Mouse (Mus musculus) megakaryocyte progenitor cell, adult 5-6 weeks (primary cell): Measurements from ENCODE around the gene B3gnt6. TPM values are rescaled to one million over a fixed set of nuclear protein-coding genes. Genes with fewer than 3 reads are reported as not detected.

Source experiments
- ATAC-seq: replicated peaks from 2 replicates; pipeline ENCODE4 v1.8.0; 2016; ENCODE audit warnings: mild to moderate bottlenecking, moderate TSS enrichment, inconsistent platforms; ENCODE audit not compliant: poor library complexity
- total RNA-seq, 2 experiments: library from RNA; stranded (forward) in 1 of 2; stranded (reverse) in 1 of 2; fragments of 157-497, 149-512 nt in 1 of 2; fragments of 200-1000 nt in 1 of 2; gene quantifications; 2 replicates each; pipeline versions ENCODE4 v1.2.3 to v1.2.4; 2015 to 2017

The B3gnt6 gene
- total RNA-seq (2015): 0.20 TPM in 1 of 2 replicates, not detected in the other
- 0.12 TPM in 1 of 2 replicates, not detected in the other for total RNA-seq (2017)

- ATAC-seq: no peak
Observed at GRCm38 (mm10) chr7:98199381-98199780, at the start of gene B3gnt6. TSS of gene B3gnt6 (minus strand) at chr7:98199481.

GRCm38 (mm10) chr7:98236686-98237359, 37.5 kb upstream of the B3gnt6 start:
- ATAC-seq: no peak

DNA sequence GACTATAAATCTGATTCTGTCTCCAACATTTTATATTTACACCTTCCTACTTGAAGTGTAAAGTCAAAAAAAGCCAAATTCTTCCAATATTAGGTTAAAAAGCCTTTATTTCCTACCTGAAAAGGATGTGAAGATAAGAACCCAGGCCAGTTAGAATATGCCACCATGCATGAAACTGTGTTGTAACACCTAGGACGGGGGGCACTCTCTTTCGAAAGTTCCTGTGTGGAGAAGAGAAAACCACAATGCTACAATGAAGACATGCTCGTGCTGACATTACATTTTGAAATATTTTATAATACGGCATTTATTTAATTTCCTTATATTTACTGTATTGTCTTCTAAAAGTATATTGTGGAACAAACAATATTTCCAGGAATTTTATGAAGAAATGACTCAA, 24.5 kb upstream of the B3gnt6 start:
- peak; percentile 84 for ATAC-seq

DNA sequence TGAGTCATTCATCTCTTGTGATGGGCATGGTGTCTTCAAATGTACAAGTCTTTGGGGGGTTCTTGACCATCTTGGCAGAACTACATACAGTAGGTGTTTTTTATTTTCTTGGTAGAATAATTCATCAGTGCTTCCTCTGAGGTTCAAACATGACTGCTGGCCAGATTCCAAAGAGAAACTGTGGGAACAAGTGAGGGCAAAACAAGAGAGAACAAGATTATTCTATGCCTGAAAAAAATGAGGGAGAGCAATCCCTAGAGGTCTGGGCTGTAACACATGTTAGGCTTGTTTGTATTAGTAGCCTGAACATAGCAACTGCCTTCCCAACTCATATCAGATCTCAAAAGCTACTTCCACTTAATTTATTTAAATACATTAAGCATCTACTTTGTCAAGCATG, 17.4 kb upstream of the B3gnt6 start:
- ATAC-seq: no peak

DNA sequence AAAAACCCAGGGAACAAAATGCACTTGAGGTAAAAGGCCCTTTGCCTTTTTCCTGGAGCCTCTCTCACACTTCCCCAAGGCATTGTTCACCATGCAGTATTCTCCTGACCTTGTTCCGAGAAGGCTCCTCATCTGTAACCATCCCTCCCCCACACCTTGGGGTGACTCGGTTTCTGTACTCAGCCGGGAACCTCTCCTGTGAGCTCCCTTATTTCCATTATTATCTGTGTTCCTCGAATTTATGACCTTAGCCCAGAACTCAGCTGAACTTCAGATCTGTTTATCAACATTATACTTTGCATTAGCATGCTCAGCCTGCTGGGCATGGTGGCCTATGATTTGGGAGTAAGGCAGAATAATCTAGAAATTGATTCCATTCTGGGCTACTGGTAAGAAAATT, 3.7 kb upstream of the B3gnt6 start:
- no peak for ATAC-seq

DNA sequence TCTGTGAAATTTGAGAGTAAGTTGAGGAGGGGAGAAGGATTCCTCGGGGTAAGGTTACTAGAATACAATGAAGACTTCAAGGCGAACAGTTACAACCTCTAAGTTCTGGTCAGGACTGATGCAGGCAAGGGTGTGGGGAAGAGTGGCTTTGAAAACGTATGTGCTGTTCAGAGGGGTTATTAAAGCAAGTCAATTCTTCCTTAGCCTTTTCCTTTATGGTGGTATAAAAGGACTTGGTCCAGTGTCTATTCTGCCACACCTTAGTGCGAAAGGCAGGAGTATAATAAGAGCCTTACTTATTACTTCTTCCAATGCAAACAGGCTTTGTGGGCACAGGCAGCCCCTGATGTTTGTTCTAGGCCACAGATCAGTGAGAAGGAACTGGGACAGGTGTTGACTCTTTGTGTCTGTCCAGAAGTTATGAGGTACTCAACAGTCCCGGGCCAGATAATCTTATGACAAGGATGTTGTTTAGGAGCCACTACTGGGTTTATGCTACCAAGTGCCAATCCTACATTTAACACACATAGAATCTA, 2.3 kb upstream of the B3gnt6 start:
- ATAC-seq: no peak

GRCm38 (mm10) chr7:98200396-98200795, 1.1 kb upstream of the B3gnt6 start:
- peak; percentile 88 for ATAC-seq

- ATAC-seq: 0 out of 2 replicates have a peak, but pooled peaks have one; percentile 29
Observed at GRCm38 (mm10) chr7:98195151-98195801, 4.0 kb downstream of the B3gnt6 start.

DNA sequence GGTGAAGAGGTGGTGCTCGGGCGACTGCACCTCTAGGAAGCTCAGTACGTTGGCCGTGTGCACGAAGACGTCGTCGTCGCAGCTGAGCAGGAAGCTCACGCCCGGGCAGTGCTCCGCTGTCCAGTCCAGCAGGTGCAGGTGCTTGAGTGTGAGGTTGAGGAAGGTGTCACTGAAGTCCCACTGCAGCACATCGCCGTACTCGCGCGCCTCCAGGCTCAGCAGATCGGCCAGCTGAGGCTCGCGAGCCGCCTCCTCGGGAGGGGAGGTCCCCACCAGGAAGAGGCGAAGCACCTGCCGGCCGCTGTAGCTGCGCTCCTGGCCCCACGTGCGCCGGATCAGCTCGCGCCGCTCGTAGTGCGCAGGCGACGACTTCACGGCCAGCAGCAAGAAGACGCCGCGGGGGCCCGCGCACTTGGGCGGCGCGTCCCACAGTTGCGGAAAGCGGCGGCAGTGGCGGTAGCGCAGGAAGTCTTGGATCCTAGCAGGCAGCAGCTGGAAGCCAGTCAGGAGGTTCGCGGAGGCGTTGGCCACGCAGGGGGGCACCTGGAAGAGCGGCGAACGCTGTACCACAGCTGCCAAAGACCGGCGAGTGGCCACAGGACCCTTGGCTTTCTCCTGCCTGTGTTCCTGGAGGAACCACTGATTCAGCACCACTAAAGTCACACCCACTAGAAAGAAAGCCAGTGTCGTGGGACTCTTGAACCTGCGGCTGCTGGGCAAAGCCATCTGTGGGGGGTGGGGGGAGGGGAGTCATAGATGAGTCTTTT, 5.1 kb downstream of the B3gnt6 start:
- ATAC-seq: peak; percentile 12; the same call in 1 of the 2 replicates

DNA sequence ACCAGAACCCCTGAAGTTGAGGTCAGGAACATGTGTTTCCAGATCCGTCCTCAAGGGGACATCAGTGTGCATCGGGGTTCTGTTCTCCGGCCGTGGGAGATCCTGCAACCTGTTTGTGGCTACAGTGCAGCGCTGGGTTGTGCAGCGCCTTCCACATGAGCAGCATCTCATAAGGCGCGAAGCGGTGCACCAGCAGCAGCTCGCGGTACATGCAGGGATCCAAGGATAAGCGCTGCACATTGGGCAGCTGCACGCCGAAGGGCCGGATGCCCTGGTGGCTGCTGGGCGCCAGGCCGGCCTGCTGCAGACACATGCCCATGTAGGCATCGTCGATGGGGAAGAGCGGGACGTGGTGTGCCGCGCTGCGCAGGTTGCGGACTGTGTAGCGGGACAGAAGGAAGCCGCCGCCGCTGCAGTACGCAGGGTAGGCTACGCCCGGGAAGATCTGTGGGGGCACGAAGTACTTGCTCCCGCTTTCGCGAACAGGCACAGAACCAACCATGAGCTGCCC, 5.7 kb downstream of the B3gnt6 start:
- ATAC-seq: peak; percentile 59

DNA sequence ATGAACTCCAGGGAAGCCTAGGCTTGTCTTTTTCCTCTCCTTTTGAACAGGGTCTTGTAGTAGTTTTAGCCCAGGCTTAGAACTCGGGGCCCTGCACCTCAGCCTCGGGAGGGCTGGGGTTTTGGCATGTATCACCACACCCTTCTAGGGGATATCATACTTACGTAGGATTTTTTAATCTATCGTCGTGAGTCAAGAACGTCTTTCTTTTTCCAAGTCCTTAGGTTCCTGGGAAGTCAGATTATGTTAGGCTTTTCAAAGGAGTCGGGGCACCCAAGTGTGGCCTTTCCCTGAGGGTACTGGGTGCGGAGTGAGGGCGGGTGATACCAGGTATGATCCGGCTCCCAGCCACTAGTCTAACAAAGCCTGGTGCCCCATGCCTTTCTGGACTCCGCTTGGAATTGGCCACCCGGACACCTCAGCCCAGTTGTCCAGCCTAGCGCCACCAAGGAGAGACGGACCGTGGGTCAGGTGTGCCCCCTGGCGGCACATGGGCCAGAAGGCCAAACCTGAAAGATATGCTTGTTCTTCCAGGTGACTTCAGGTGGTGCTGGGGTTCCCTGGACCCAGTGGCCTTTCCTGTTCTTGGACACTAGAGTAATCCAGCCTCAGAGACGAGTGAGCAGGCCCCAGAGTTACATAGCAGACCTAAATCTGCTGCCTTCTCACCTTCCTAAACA, 7.6 kb downstream of the B3gnt6 start:
- no peak for ATAC-seq

DNA sequence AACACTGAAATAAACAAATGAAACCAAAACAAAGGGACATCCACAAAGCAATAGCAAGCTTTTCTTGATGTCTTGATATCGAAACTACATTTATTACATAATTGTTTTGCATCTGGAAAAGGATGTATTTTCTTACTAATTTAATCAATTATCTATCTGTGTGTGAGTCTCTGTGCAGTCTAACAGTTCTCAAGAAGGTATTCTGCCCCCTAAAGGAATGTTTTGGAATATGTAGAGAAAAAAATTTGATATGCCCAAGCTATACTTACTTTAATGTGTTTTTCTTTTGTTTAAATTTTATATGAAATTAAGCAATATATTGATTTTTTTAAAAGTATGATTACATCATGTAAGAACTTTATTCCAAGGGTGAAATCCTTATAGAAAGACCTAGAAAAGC, 8.7 kb downstream of the B3gnt6 start:
- ATAC-seq: no peak

- 0 out of 2 replicates have a peak, but pooled peaks have one; percentile 8 for ATAC-seq
Observed at GRCm38 (mm10) chr7:98189745-98190144, 9.5 kb downstream of the B3gnt6 start.

- ATAC-seq: no peak
Observed at GRCm38 (mm10) chr7:98188680-98189079, 10.6 kb downstream of the B3gnt6 start.

DNA sequence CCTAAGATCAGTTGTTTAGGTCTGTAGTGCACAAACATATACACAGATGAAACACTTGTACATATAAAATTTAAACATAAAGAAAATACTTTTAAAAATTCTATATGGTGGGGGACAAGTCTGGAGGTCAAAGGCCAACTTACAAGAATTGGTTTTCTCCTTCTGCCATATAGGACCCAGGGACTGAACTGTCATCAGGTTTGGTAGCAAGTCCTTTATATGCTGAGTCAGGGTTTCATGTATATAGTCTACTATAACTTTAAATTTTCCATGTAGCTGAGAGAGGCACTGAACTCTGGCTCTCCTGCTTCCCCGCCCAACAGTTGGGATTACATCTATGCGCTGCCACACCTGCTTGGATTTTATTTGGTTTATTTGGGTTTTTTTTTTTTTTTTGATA, 11.0 kb downstream of the B3gnt6 start:
- no peak for ATAC-seq

DNA sequence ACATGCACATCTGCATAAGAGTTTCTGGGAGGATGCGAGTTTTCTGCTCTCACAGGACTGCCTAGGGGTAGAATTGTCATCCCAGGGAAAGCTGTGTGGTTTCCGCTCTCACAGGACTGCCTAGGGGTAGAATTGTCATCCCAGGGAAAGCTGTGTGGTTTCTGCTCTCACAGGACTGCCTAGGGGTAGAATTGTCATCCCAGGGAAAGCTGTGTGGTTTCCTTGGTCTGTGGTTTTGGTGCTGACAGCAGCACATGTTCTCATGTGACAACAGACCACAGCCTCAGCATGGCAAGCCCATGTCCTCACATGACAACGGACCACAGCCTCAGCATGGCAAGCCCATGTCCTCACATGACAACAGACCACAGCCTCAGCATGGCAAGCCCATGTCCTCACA, 11.9 kb downstream of the B3gnt6 start:
- peak; percentile 77 for ATAC-seq

DNA sequence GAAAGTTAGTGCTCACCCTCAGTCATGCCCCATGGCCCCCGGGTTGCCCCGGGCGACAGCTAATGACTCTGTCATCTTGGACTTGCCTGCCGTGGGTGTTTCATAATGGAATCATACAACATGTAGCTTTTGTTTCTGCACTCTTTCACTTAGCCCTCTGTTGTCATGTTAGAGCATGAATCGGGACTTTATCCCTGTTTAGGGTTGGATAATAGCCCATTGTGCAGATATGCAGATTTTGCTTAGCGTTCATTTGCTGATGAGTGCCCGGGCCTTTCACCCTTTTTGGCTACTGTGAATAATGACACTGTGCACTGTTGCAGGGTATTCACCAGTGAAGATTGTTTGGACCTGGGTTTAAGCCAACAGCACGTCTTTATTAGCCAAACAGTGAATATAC, 12.6 kb downstream of the B3gnt6 start:
- no peak for ATAC-seq

DNA sequence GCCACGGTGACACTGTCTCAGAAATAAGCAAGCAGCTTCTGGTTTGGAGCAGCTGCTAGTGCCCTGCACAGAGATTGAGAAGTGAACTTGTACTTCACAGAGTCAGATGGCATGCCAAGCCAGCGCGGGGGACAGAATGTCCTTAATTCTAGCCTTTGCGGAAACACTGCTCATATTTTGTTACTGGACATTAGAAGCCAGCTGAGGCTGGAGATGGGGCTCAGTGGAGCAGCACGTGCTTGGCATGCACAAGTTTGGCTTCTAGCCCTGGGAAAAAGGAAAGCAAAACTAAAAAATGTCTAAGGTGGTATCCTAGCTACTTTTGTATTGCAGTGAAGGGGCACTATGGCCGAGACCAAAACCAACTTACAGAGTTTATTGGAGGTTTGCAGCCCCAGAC, 14.0 kb downstream of the B3gnt6 start:
- ATAC-seq: no peak

DNA sequence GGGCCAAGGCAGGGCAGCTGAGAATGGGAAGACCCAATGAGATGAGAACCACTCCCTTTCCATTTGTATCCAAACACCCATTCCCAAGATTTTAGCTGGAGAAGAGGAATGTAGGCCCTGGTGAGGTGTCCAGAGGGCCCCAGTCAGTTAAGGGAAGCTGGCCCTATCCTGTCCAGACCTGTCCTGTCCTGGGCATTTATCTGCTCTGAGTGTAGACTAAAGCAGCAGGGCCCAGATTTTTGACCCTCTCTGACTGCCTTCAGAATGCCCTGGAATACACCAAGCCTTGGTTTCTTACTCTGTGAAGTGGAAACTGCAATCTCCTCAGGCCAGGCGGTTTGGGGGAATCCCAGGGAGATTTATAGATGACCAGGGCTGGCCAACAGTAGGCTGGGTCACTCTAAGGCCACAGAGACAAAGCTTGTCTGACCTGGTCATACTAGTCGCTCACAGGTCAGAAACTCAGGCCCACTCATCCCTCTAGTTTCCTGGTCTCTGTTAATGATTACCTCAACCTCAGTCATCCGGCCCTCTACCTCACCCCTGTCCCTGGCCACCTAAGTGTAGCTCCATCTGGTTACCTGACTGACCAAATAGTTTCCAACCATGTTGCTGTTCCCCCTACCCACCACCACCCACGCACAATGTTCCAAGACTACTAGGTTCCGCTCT, 20.6 kb downstream of the B3gnt6 start:
- no peak for ATAC-seq

DNA sequence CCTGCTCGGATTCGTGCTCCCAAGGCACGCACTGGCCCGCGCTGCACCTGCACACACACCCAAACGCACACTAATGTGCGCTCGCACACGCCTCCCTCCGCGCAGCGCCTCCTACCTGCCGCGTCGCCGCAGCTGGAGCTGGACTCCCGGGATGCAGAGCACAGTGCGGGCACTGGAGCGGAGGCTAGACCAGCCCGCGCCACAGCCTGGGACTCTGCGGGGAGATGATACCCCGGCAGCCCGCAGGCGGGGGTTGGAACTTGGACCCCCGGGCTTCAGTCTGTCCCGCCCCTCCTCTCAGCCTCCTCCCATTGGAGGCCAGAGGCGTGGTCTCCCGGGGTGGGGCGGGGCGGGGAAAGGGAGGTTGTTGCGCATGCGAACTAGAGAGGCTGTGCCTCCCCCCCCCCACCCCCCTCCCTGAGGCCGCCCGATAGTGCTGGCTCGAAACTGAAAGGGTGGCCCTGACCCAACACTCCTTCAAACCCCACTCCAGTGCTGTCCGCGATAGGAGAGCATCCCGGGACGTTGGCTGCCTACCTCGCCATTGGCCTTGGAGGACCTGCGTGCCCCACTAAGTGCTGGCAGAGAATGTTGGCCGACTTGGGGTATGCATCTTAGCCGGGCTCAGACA, 21.2 kb downstream of the B3gnt6 start, which contains the start of gene Capn5:
Gene Capn5, minus strand, starts transcription at position 346 of the 631 bp plus-strand sequence.
- peak; percentile 69 for ATAC-seq
